Mouse (Mus musculus) liver, embryonic 14.5 days (tissue): ENCODE data around the gene Armc7. TPM values are rescaled to one million over a fixed set of nuclear protein-coding genes. Genes with fewer than 3 reads are reported as not detected.

Experiments used
- ATAC-seq: fragments of 200-750 bp; cut with Nextera tagmentation; 2 replicates; pipeline ENCODE4 v1.8.0; 2017; ENCODE audit warnings: moderate number of reproducible peaks, mild to moderate bottlenecking, moderate library complexity; ENCODE audit not compliant: insufficient read depth
- DNase-seq, 3 experiments: peaks; one replicate each; pipeline ENCODE4 v3.0.0-alpha.2; 2012 to 2013; ENCODE audit warnings: low read depth in 3 of 3, low spot score in 3 of 3
- H3K27ac ChIP-seq: fragments of 300-500 bp; sonication (generic); 2 replicates; pipeline ENCODE4 v1.5.1; 2014; ENCODE audit warnings: moderate library complexity, mild to moderate bottlenecking, control low read depth, inconsistent platforms
- H3K27me3 ChIP-seq: fragments of 300-500 bp; sonication (generic); 2 replicates; pipeline ENCODE4 v1.6.1; 2014; ENCODE audit warnings: mild to moderate bottlenecking, low read length, moderate library complexity; ENCODE audit not compliant: control insufficient read depth, insufficient read depth
- H3K36me3 ChIP-seq: fragments of 300-500 bp; sonication (generic); replicated peaks from 2 replicates; pipeline ENCODE4 v1.6.1; 2014; ENCODE audit warnings: low read depth; ENCODE audit not compliant: control insufficient read depth, insufficient read depth
- H3K4me1 ChIP-seq, 2 experiments: fragments of 200-500 bp in 1 of 2; fragments of 300-500 bp in 1 of 2; sonication (generic) in 1 of 2; replicated peaks; 2 replicates each; pipeline ENCODE4 v1.6.1; 2012 to 2014; ENCODE audit warnings: antibody characterized with exemption in 1 of 2, inconsistent platforms in 1 of 2, low read length in 1 of 2; ENCODE audit not compliant: control insufficient read depth in 2 of 2, insufficient read depth in 2 of 2
- H3K4me2 ChIP-seq: fragments of 300-500 bp; sonication (generic); 2 replicates; pipeline ENCODE4 v1.6.1; 2014; ENCODE audit warnings: low read depth, mild to moderate bottlenecking, control low read depth, moderate library complexity
- H3K4me3 ChIP-seq, 2 experiments: fragments of 200-500 bp in 1 of 2; fragments of 300-500 bp in 1 of 2; sonication (generic) in 1 of 2; 2 replicates each; pipeline ENCODE4 v1.5.1; 2012 to 2014; ENCODE audit warnings: low read depth in 2 of 2, low read length in 2 of 2, mild to moderate bottlenecking in 2 of 2, control low read depth in 1 of 2, inconsistent platforms in 1 of 2, moderate library complexity in 1 of 2; ENCODE audit not compliant: insufficient read depth in 1 of 2
- H3K9ac ChIP-seq: fragments of 300-500 bp; sonication (generic); replicated peaks from 2 replicates; pipeline ENCODE4 v1.6.1; 2014; ENCODE audit warnings: mild to moderate bottlenecking, control low read depth, moderate library complexity
- H3K9me3 ChIP-seq: fragments of 300-500 bp; sonication (generic); 2 replicates; pipeline ENCODE4 v1.6.1; 2016; ENCODE audit warnings: low read length, mixed read lengths; ENCODE audit not compliant: control insufficient read depth
- CTCF ChIP-seq: IDR thresholded peaks from 2 replicates; pipeline ENCODE4 v1.5.1; 2016; ENCODE audit warnings: antibody characterized with exemption, low read depth, control low read depth
- EP300 ChIP-seq: IDR thresholded peaks from 2 replicates; pipeline ENCODE4 v1.6.1; 2016; ENCODE audit warnings: antibody characterized with exemption, low read depth
- WGBS: fragments of 180-500 bp; shearing (Covaris S2); extraction: QIAGEN DNeasy Blood & Tissue Kit; methylation state at CpG from one replicate; pipeline ENCODE4 v1.1.7; 2014; ENCODE audit not compliant: insufficient replicate concordance; 5-methylcytosine and 5-hydroxymethylcytosine counted together
- polyA plus RNA-seq, 2 experiments: library from polyadenylated mRNA; depleted of rRNA in 1 of 2; stranded (reverse) in 1 of 2; unstranded in 1 of 2; fragments of >200 nt; fragmentation: Nextera tagmentation in 1 of 2; extraction: Ambion mirVana in 1 of 2; gene quantifications; 2 replicates each; pipeline versions ENCODE4 v1.2.1 to v1.2.3; 2012 to 2014

Armc7 gene
- polyA plus RNA-seq, 2 experiments: 2.1 to 2.2 TPM

GRCm38 (mm10) chr11:115460976-115461375 is 14.5 kb upstream of the Armc7 start:
- TF ChIP-seq CTCF: no peak
- no peak for TF ChIP-seq EP300
- Histone ChIP-seq H3K27me3 (no peaks in the 10 kb centered on the region; the same call in 1 of the 2 replicates), H3K4me3 (no peak overlapping the region), H3K9ac (no peak overlapping the region), H3K36me3 (no peaks in the 10 kb centered on the region), H3K4me2 (no peak overlapping the region), H3K9me3 (no peaks in the 10 kb centered on the region), H3K27ac (no peak overlapping the region), H3K4me1 (no peaks in the 10 kb centered on the region)
- ATAC-seq (no peak), DNase-seq (no peak)
- 21% methylated on average over 8 of the region's 8 CpGs for WGBS

DNA sequence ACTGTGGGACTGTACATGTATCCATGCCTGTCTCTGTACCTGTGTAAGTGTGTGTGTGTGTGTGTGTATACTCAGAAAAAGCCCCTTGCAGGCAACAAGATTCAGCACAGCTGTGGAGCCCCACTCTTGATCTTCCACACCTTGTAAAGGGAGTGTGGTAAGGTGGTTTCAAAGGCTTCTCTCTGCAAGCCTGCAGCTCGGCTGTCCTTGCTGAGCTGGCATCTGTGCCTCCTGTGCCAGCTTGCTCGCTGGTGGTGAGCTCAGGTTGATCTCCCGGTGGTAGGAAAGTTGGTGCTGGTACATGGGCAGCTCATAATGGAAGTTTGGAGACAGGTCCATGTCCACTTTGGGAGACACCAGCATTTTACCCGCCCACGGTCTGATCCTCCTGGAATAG is 13.6 kb upstream of the Armc7 start:
- H3K27me3 ChIP-seq: no peaks in the 10 kb centered on the region; the same call in 1 of the 2 replicates
- TF ChIP-seq CTCF (no peak), EP300 (no peak)
- H3K4me1 ChIP-seq: no peaks in the 10 kb centered on the region
- DNase-seq (no peak), ATAC-seq (no peak)
- no peak overlapping the region for H3K9ac ChIP-seq
- H3K4me3 ChIP-seq: no peak overlapping the region
- H3K4me2 ChIP-seq: no peak overlapping the region
- no peaks in the 10 kb centered on the region for H3K36me3 ChIP-seq
- no peaks in the 10 kb centered on the region for H3K9me3 ChIP-seq
- 59% methylated on average over 5 of the region's 5 CpGs for WGBS
- no peak overlapping the region for H3K27ac ChIP-seq

DNA sequence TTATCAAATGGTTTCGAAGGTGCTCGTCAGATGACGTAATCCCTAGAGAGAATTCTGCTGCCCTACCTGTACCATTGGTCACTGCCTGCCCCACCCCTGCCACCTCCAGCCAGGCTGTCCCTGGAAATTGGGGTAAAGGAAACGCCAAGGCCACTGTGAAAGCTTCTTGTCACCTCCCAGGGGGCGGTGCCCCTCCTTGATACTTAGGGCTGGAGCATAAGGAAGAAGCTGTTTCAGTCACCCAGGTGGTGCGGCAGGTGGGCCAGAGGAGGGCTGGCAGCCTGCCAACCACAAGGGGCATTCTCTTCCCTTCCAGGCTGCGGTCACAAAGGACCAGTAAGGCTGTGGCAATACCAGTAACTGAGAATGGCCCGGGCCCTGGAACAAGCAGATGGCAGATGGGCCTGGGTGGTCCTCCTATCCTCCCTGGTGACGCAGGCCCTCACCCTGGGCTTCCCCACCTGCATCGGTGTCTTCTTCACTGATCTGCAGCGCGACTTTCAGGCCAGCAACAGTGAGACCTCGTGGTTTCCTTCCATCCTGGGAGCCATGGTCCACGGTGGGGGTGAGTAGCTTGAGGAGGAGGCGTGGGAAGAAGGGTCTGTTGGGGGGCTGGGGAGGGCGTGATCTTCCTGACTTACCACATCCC is 13.1 kb upstream of the Armc7 start, which contains the start of gene Slc16a5:
Gene Slc16a5, plus strand, starts transcription at position 232 of the 649 bp plus-strand sequence.
- no peak within 1 kb of the TSS for H3K9ac ChIP-seq
- ATAC-seq (no peak), DNase-seq (no peak)
- no peaks in the 10 kb centered on the region; the same call in 1 of the 2 replicates for H3K27me3 ChIP-seq
- WGBS: 56% methylated on average over 16 of the region's 16 CpGs
- H3K4me2 ChIP-seq: no peak within 1 kb of the TSS
- no peaks in the 10 kb centered on the region for H3K4me1 ChIP-seq
- H3K36me3 ChIP-seq: no peaks in the 10 kb centered on the region
- H3K9me3 ChIP-seq: no peaks in the 10 kb centered on the region
- H3K4me3 ChIP-seq: no peak within 1 kb of the TSS
- no peak for TF ChIP-seq EP300
- no peak within 1 kb of the TSS for H3K27ac ChIP-seq

- 58% methylated on average over 11 of the region's 11 CpGs for WGBS
Measured at GRCm38 (mm10) chr11:115463397-115463796, 12.1 kb upstream of the Armc7 start.

DNA sequence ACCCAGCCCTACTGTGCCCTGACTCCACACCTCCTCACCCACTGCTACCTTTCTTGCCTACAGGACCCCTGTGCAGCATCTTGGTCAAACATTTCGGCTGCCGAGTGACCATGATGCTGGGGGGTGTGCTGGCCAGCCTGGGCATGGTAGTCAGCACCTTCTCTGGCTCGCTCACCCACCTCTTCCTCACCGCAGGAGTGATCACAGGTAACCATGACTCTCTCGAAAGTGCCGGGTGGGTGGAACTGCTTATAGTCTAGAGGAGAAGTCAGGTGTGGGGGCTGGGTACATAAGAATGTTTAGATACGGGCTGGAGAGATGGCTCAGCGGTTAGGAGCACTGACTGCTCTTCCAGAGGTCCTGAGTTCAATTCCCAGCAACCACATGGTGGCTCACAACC is 10.6 kb upstream of the Armc7 start:
- H3K27ac ChIP-seq: no peak overlapping the region
- no peaks in the 10 kb centered on the region for H3K36me3 ChIP-seq
- H3K4me3 ChIP-seq: no peak overlapping the region
- H3K9me3 ChIP-seq: no peaks in the 10 kb centered on the region
- no peak for TF ChIP-seq EP300
- no peak for TF ChIP-seq CTCF
- 70% methylated on average over 8 of the region's 8 CpGs for whole genome bisulfite sequencing
- H3K9ac ChIP-seq: no peak overlapping the region
- DNase-seq (no peak), ATAC-seq (no peak)
- no peak overlapping the region for H3K4me2 ChIP-seq
- H3K4me1 ChIP-seq: no peaks in the 10 kb centered on the region
- no peaks in the 10 kb centered on the region; the same call in 1 of the 2 replicates for H3K27me3 ChIP-seq

More at GRCm38 (mm10) chr11:115463397-115463796, 12.1 kb upstream of the Armc7 start:
- no peak for DNase-seq
- ATAC-seq: no peak
- H3K27ac ChIP-seq: no peak overlapping the region
- no peaks in the 10 kb centered on the region for H3K36me3 ChIP-seq
- no peak overlapping the region for H3K4me2 ChIP-seq
- no peaks in the 10 kb centered on the region for H3K4me1 ChIP-seq
- TF ChIP-seq CTCF: no peak
- no peak for TF ChIP-seq EP300
- H3K27me3 ChIP-seq: no peaks in the 10 kb centered on the region; the same call in 1 of the 2 replicates
- H3K9ac ChIP-seq: no peak overlapping the region
- H3K9me3 ChIP-seq: no peaks in the 10 kb centered on the region
- no peak overlapping the region for H3K4me3 ChIP-seq
